Comparison of ENCODE assay signal across 8 mouse cellular contexts in the genomic region with DNA sequence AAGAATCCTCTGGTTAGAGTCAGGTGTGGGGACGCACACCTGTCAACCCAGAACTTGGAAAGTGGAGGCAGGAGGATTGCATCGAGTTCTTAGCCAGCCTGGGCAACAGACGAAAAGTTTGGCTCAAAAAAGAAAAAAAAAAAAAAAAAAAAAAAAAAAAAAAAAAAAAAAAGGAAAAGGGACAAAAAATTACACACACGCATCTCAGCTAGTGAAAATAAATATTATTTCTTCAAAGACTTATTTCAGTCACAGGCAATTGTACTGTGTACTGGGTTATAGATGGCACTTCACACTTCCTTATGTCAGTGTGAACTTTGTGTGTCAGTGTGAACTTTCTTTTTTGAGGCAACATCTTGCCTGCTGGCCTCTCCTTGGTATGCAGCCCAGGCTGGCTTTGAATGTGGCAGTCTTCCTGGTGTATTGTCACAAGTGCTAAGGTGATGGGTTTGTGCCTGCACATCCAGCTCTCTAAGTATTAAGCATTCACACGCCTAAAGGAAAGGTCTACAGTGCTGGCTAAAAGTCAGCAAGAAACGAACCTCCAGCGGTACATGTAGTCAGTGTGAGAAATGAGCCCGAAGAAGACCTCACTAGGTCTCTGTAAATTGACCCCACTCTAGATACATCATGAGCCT. TPM values are rescaled to one million over a fixed set of nuclear protein-coding genes. Genes with fewer than 3 reads are reported as not detected.
DNase-seq lines count a peak whose midpoint lies in the region; ATAC-seq and TF ChIP-seq lines count a peak whose summit lies in the region.

No protein-coding gene starts in this region.

- no peaks in the 10 kb centered on the region for H3K9me3 ChIP-seq in heart, embryonic 15.5 days (replicated peaks)
- H3K9me3 ChIP-seq in G1E (replicated peaks), result no peaks in the 10 kb centered on the region
- H3K9me3 ChIP-seq in forebrain, postnatal 0 days (ENCODE audit: low read length), result peaks cover 5% of the 10 kb centered on the region; the same call in 1 of the 2 replicates
- H3K9me3 ChIP-seq in midbrain, embryonic 11.5 days (ENCODE audit: control insufficient read depth, low read length), result no peaks in the 10 kb centered on the region

- ATAC-seq in heart, embryonic 15.5 days (replicated peaks; ENCODE audit: insufficient number of reproducible peaks, insufficient read depth, low FRiP score, low read depth), result no peak
- no peak for ATAC-seq in G1E (ENCODE audit: extremely low read depth, insufficient number of reproducible peaks, low FRiP score, poor library complexity, severe bottlenecking)
- ATAC-seq in forebrain, postnatal 0 days, result no peak
- ATAC-seq in midbrain, embryonic 11.5 days (ENCODE audit: low FRiP score), result no peak

- peak overlapping the region; percentile 92 for H3K27ac ChIP-seq in heart, embryonic 15.5 days
- H3K27ac ChIP-seq in forebrain, postnatal 0 days (ENCODE audit: low read depth, low read length), result no peak overlapping the region
- H3K27ac ChIP-seq in midbrain, embryonic 11.5 days (ENCODE audit: low read depth, low read length), result no peak overlapping the region

- peak overlapping the region; percentile 63 for H3K9ac ChIP-seq in heart, embryonic 15.5 days
- H3K9ac ChIP-seq in forebrain, postnatal 0 days, result peak overlapping the region; percentile 92
- no peak overlapping the region for H3K9ac ChIP-seq in midbrain, embryonic 11.5 days (ENCODE audit: low read length)

- intact Hi-C loops in heart, postnatal 25 days (cut with DNase I), result no loop called here

- no peaks in the 10 kb centered on the region for H3K27me3 ChIP-seq in heart, embryonic 15.5 days
- no peaks in the 10 kb centered on the region for H3K27me3 ChIP-seq in G1E (ENCODE audit: insufficient read depth, low read length)
- no peaks in the 10 kb centered on the region for H3K27me3 ChIP-seq in forebrain, postnatal 0 days (ENCODE audit: insufficient read depth, low read length)
- no peaks in the 10 kb centered on the region for H3K27me3 ChIP-seq in midbrain, embryonic 11.5 days (ENCODE audit: control insufficient read depth, insufficient read depth, low read length)

- DNase-seq in heart, postnatal 25 days (ENCODE audit: low spot score), result no peak
- DNase-seq in G1E (ENCODE audit: low spot score), result no peak
- no peak for DNase-seq in forebrain, postnatal 0 days
- DNase-seq in midbrain, embryonic 11.5 days (ENCODE audit: low spot score, missing footprints), result peak; percentile 84
- no peak for DNase-seq in adrenal gland, adult 18-20 months (ENCODE audit: low spot score in 2 of 2)
- DNase-seq in embryo, embryonic 10 days (ENCODE audit: low spot score), result no peak
- DNase-seq in gastrocnemius, postnatal 10 days, result no peak

- peaks cover 4% of the 10 kb centered on the region for H3K4me1 ChIP-seq in heart, embryonic 15.5 days (replicated peaks)
- peaks cover 30% of the 10 kb centered on the region for H3K4me1 ChIP-seq in G1E (ENCODE audit: insufficient read depth, low read depth, low read length)
- H3K4me1 ChIP-seq in forebrain, postnatal 0 days (ENCODE audit: insufficient read depth), result peaks cover 8% of the 10 kb centered on the region
- H3K4me1 ChIP-seq in midbrain, embryonic 11.5 days (ENCODE audit: control insufficient read depth, insufficient read depth, low read length), result no peaks in the 10 kb centered on the region

- H3K36me3 ChIP-seq in heart, embryonic 15.5 days, result no peaks in the 10 kb centered on the region
- peaks cover 23% of the 10 kb centered on the region for H3K36me3 ChIP-seq in G1E (replicated peaks)
- 0 out of 2 replicates have a peak, but pooled peaks cover 4% of the 10 kb centered on the region for H3K36me3 ChIP-seq in forebrain, postnatal 0 days (ENCODE audit: insufficient read depth)
- no peaks in the 10 kb centered on the region for H3K36me3 ChIP-seq in midbrain, embryonic 11.5 days (ENCODE audit: control insufficient read depth, insufficient read depth, low read length)

- H3K4me2 ChIP-seq in heart, embryonic 15.5 days, result peak overlapping the region; percentile 93
- peak overlapping the region; percentile 68 for H3K4me2 ChIP-seq in forebrain, postnatal 0 days (ENCODE audit: low read depth)
- peak overlapping the region; percentile 59 for H3K4me2 ChIP-seq in midbrain, embryonic 11.5 days

- peak overlapping the region; percentile 76 for H3K4me3 ChIP-seq in heart, embryonic 15.5 days
- peak overlapping the region; percentile 79 for H3K4me3 ChIP-seq in G1E (ENCODE audit: low read depth, low read length)
- H3K4me3 ChIP-seq in forebrain, postnatal 0 days (ENCODE audit: low read depth, low read length), result peak overlapping the region; percentile 76
- peak overlapping the region; percentile 86 for H3K4me3 ChIP-seq in midbrain, embryonic 11.5 days (ENCODE audit: low read depth, low read length)

- 45% methylated on average over 8 of the region's 8 CpGs for WGBS in heart, embryonic 15.5 days
- 46% methylated on average over 8 of the region's 8 CpGs for WGBS in forebrain, postnatal 0 days
- WGBS in midbrain, embryonic 11.5 days, result 58% methylated on average over 8 of the region's 8 CpGs

- no peak for TF ChIP-seq CTCF in G1E (IDR thresholded peaks at IDR 0.05; ENCODE audit: low read depth, low read length)
- TF ChIP-seq CTCF in forebrain, postnatal 0 days (IDR thresholded peaks at IDR 0.05; ENCODE audit: low read depth), result no peak

RNA-seq across cellular contexts. Expression of gene C2cd5, which starts 0.7 kb away (rescaled TPM):
- polyA plus RNA-seq in heart, embryonic 15.5 days (2015; fragmentation: Nextera tagmentation; extraction: Ambion mirVana), result 16.0 and 18.7 TPM in 2 replicates
- total RNA-seq in heart, postnatal 25 days (2021), result 10 to 100 TPM; 15.4 to 16.7 TPM
- total RNA-seq in G1E (2014; fragmentation: Nextera tagmentation) (137 and 149 TPM in 2 replicates), G1E (2017) (44.0 and 49.8 TPM in 2 replicates)
- 12.4 and 16.8 TPM in 2 replicates for polyA plus RNA-seq in G1E (2012)
- total RNA-seq in forebrain, postnatal 0 days (2014; rRNA removed), result 32.6 and 45.7 TPM in 2 replicates
- polyA plus RNA-seq in forebrain, postnatal 0 days (2015; fragmentation: Nextera tagmentation; extraction: Ambion mirVana), result 10.7 and 18.5 TPM in 2 replicates
- polyA plus RNA-seq in midbrain, embryonic 11.5 days (2014; fragmentation: Nextera tagmentation; extraction: Ambion mirVana), result 29.1 and 29.2 TPM in 2 replicates
- total RNA-seq in adrenal gland, adult 18-20 months (2021), result 10 to 100 TPM; 14.7 to 16.2 TPM
- 10 to 100 TPM; 16.6 to 20.8 TPM for total RNA-seq in gastrocnemius, postnatal 10 days (2021)
